Mouse (Mus musculus): ENCODE data around the gene Cdkl4. TPM values are rescaled to one million over a fixed set of nuclear protein-coding genes. Genes with fewer than 3 reads are reported as not detected.

Cdkl4 gene
- polyA plus RNA-seq, 1 experiment from 2014 or later = 0.18 TPM

DNA sequence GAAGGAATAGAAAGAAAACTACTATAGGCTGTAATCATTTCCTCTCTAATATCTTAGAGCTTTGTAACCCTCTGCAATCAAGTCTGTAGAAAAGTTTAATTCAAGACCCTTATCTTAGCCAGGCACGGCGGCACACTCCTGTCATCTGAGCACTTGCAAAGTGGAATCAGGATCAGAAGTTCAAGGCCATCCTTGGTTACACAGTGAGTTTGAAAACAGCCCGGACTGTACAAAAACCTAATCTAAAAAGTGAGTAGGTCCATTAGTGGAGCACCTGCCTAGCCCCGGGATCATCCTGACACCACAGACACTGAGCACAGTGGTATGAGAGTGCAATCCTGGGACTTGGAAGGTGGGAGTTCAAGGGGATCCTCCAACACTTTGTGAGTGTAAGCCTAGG is 84.8 kb downstream of the Cdkl4 start:
- H3K27me3 ChIP-seq = no peaks in the 10 kb centered on the region
- H3K4me3 ChIP-seq = no peak overlapping the region
- WGBS = 92% methylated on average over 4 of the region's 4 CpGs
- no peaks in the 10 kb centered on the region; the same call in 1 of the 2 replicates for H3K4me1 ChIP-seq
- ATAC-seq (ENCODE audit: insufficient number of reproducible peaks, low FRiP score, low TSS enrichment, low read depth) = no peak
- H3K9ac ChIP-seq = no peak overlapping the region
- H3K36me3 ChIP-seq = no peaks in the 10 kb centered on the region
- no peak overlapping the region for H3K27ac ChIP-seq
- no peaks in the 10 kb centered on the region for H3K9me3 ChIP-seq
- no peak overlapping the region for H3K4me2 ChIP-seq

DNA sequence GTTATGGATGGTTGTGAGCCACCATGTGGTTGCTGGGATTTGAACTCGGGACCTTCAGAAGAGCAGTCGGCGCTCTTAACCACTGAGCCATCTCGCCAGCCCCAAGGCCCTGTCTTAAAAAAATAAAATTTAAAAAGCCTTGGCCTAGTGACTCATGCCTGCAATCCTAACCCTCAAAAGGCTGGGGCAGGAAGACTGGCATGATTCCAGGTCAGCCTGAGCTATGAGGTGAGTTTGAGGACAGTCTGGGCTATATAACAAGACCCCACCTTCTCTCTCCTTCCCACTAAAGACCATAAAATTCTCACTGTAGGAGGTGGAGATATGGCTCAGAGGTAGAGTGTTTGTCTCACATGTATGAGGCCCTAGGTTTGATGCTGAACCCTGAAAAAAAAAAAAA is 85.3 kb downstream of the Cdkl4 start:
- no peak for ATAC-seq (ENCODE audit: insufficient number of reproducible peaks, low FRiP score, low TSS enrichment, low read depth)
- H3K27me3 ChIP-seq = no peaks in the 10 kb centered on the region
- WGBS = 81% methylated on average over 4 of the region's 4 CpGs
- no peaks in the 10 kb centered on the region for H3K9me3 ChIP-seq
- H3K9ac ChIP-seq = no peak overlapping the region
- no peaks in the 10 kb centered on the region for H3K36me3 ChIP-seq
- H3K4me2 ChIP-seq = no peak overlapping the region
- no peak overlapping the region for H3K27ac ChIP-seq
- no peaks in the 10 kb centered on the region; the same call in 1 of the 2 replicates for H3K4me1 ChIP-seq
- H3K4me3 ChIP-seq = no peak overlapping the region

DNA sequence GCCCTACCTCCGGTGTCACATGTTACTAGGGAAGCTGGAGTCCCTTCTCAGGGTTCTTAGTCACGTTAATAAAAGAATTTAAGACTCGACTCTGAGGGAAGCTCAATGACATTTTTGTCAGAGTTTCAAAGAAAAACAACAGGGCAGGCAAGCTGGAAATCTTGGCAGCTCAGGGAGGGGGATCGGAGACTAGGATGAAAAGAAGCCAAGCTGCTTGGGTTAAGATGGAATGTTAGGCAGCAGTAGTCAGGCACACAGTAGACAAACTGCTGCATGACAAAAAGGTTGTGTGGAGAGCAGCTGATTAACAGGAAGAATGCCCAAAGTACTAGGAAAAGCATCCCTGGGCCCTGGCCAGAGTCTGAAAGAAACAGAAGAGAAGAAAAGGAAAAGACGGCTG is 87.4 kb downstream of the Cdkl4 start:
- Histone ChIP-seq H3K9ac (no peak overlapping the region), H3K27ac (no peak overlapping the region), H3K27me3 (no peaks in the 10 kb centered on the region), H3K4me3 (no peak overlapping the region), H3K4me2 (no peak overlapping the region), H3K9me3 (no peaks in the 10 kb centered on the region), H3K4me1 (no peaks in the 10 kb centered on the region; the same call in 1 of the 2 replicates), H3K36me3 (no peaks in the 10 kb centered on the region)
- no peak for ATAC-seq (ENCODE audit: insufficient number of reproducible peaks, low FRiP score, low TSS enrichment, low read depth)
- 44% methylated on average over 5 of the region's 5 CpGs for WGBS

DNA sequence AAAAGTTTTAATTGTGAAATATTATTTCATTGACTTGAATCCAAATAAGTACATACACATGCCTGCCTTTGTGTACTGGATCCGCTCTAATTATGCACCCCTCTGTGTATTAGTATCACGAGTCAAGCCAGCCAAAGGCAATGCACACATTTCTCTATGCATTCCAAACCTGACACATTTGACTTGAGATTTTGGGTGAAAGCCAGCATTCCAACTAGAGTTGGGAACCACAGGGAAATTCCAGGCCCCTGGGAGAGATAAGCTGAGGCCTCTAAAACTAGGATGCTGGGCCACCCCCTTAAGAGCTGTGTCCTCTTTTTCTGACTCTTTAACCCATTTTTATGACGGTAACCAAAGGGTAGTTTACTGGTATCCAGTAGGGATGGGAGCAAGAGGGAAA is 88.7 kb downstream of the Cdkl4 start:
- H3K9me3 ChIP-seq = no peaks in the 10 kb centered on the region
- H3K4me1 ChIP-seq = no peaks in the 10 kb centered on the region; the same call in 1 of the 2 replicates
- H3K9ac ChIP-seq = no peak overlapping the region
- H3K27ac ChIP-seq = no peak overlapping the region; the same call in 1 of the 2 replicates
- no peaks in the 10 kb centered on the region for H3K36me3 ChIP-seq
- H3K27me3 ChIP-seq = no peaks in the 10 kb centered on the region
- 50% methylated on average over 3 of the region's 3 CpGs for WGBS
- ATAC-seq (ENCODE audit: insufficient number of reproducible peaks, low FRiP score, low TSS enrichment, low read depth) = no peak
- H3K4me2 ChIP-seq = no peak overlapping the region
- no peak overlapping the region for H3K4me3 ChIP-seq

DNA sequence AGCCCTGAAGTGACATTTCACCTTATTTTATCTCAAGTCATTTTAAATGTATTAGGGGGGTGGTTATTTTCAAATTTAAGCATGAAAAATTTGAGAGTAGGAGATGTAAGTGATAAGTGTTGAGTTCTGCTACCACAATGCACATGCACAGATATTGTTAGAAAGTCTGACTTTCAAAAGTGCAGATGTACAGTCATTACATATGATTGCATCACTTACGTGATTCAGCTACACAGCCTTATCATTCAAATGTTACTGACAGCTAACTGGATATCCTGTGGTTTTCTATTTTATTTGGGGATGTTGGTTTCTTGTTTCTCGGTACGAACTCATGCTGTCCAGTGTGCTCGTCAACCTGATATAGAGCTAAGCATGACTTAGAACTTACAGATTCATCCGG is 92.5 kb downstream of the Cdkl4 start:
- Histone ChIP-seq H3K27me3 (no peaks in the 10 kb centered on the region), H3K27ac (no peak overlapping the region), H3K4me2 (no peak overlapping the region), H3K4me1 (peaks cover 13% of the 10 kb centered on the region), H3K36me3 (no peaks in the 10 kb centered on the region), H3K9me3 (no peaks in the 10 kb centered on the region), H3K4me3 (no peak overlapping the region), H3K9ac (no peak overlapping the region)
- WGBS = 88% methylated on average over 5 of the region's 5 CpGs
- ATAC-seq (ENCODE audit: insufficient number of reproducible peaks, low FRiP score, low TSS enrichment, low read depth) = no peak

DNA sequence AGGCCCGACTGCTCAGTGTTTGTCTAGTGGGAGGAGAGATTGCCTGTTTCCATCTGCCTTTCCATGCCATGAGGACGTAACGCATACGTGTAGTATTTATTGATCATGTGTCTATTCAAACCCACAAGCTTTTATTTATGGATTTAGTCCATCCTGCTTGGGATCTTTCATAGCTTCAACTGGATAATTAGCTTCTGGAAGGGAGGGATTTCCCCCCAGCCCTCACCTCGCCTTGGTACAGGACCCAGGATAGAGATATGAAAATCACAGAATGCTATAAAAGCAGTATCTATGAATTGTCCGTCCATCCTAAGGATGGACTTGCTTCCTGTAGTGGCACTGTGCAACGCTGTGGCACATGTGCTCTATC is 96.8 kb downstream of the Cdkl4 start:
- Histone ChIP-seq H3K27ac (peak overlapping the region; percentile 96), H3K4me3 (peak overlapping the region; percentile 94), H3K9me3 (no peaks in the 10 kb centered on the region), H3K9ac (no peak overlapping the region), H3K4me2 (peak overlapping the region; percentile 70), H3K27me3 (no peaks in the 10 kb centered on the region), H3K4me1 (peaks cover 21% of the 10 kb centered on the region), H3K36me3 (0 out of 2 replicates have a peak, but pooled peaks cover 3% of the 10 kb centered on the region)
- WGBS = 46% methylated on average over 7 of the region's 7 CpGs
- no peak for ATAC-seq (ENCODE audit: insufficient number of reproducible peaks, low FRiP score, low TSS enrichment, low read depth)

DNA sequence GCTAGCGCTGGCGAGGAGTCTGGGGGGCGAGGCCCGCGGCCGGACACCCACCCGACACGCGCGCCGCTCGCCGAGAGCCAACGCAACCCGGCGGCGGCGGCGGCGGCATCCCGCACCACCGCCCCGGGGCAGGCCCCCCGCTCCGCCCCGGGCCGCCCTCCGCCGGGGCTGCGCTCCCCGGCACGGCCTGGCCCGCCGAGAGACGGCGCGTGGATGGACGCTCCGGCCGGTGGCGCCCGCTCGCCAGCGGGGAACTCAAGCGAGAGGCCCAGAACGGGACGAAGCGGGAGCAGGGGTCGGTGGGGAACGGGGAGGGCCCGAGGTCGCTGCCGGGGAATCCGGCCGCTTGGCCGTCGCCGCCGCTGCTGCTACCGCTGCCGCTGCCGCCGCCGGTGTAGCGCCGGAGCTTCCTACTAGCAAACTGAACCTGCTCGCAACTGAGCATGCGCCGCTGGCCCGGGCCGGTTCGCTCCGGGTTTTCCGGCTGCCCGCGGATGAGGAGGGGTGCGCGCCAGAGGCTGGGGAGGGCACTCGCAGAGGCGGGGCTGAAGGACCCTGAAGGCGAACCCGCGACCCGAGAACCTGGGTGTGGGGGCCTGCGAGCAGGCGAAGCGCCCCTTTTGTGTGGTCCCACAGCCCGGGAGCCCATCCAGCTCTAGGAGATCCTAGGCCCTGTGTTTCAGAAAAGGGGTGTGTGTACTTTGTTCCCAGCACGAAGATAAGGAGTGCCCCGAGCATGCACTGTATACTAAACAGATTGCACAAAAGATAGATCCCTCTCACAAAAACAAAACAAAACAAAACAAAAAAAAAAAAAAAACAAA is 97.4 kb downstream of the Cdkl4 start, which contains the start of gene Sos1:
Sos1 (minus strand) TSS at position 423 of the 824 bp plus-strand sequence.
- Histone ChIP-seq H3K27ac (peak within 1 kb of the TSS; percentile 96), H3K9me3 (no peaks in the 10 kb centered on the region), H3K4me1 (peaks cover 21% of the 10 kb centered on the region), H3K4me3 (peak within 1 kb of the TSS; percentile 94), H3K36me3 (0 out of 2 replicates have a peak, but pooled peaks cover 3% of the 10 kb centered on the region), H3K9ac (peak within 1 kb of the TSS; percentile 93), H3K27me3 (no peaks in the 10 kb centered on the region), H3K4me2 (peak within 1 kb of the TSS; percentile 70)
- ATAC-seq (ENCODE audit: insufficient number of reproducible peaks, low FRiP score, low TSS enrichment, low read depth) = peak; percentile 85
- WGBS = under 1% methylated on average over 84 of the region's 90 CpGs

DNA sequence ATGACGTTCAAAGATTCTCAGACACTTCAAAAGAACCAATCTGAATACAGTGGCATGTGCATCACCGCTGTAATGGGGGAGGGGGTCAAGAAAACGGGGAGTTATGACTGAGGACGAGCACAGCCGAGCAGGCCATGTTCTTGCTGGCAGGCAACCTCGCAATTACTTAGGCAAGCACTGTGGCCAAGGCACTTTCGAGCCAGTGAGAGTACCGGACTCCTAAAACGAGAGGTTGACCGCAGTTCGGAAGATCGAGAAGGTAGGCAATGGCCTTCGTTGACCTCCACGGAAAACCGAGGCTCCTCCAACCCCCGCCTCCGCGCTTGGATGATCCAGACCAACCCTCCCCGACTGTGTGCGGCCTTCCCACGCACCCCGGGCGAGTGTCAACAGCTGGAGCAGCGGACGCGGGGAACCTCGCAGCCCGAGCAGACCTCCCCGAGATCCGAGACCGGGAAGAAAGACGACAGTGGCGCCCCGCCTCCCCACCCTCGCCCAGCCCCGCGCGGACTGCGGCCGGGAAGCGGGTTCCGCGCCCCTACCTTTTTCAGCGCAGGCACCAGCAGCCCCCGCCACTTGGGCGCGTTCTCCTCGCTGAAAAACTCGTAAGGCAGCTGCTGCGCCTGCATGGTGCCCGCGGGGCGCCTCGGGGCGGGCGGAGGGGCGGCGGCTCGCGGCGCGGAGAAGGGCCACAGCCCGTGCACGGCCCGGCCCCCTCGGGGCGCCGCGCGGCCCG is 98.2 kb downstream of the Cdkl4 start:
- Histone ChIP-seq H3K4me2 (peak overlapping the region; percentile 70), H3K4me1 (peaks cover 21% of the 10 kb centered on the region), H3K9me3 (no peaks in the 10 kb centered on the region), H3K36me3 (0 out of 2 replicates have a peak, but pooled peaks cover 3% of the 10 kb centered on the region), H3K27ac (peak overlapping the region; percentile 96), H3K4me3 (peak overlapping the region; percentile 94), H3K9ac (peak overlapping the region; percentile 93), H3K27me3 (no peaks in the 10 kb centered on the region)
- peak; percentile 42; the same call in 1 of the 2 replicates for ATAC-seq (ENCODE audit: insufficient number of reproducible peaks, low FRiP score, low TSS enrichment, low read depth)
- under 1% methylated on average over 71 of the region's 71 CpGs for WGBS

DNA sequence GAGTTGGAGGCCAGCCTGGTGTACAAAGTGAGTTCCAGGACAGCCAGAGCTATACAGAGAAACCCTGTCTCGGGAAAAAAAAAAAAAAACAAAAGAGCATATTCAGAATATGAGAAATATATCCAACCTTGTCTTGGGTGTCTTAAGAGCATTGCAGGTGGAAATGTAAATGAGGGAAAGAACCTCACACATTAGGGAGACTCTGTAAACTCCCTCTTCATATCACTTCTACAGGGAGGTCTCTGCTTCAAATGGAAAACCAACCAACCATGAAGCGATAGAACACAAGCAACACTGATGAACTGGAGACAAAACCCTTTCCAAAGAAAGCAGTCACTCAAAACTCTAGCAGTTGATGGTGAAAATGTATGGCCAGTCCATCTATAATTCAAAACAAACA is 99.9 kb downstream of the Cdkl4 start:
- peaks cover 16% of the 10 kb centered on the region for H3K4me1 ChIP-seq
- H3K9me3 ChIP-seq = no peaks in the 10 kb centered on the region
- no peak overlapping the region for H3K27ac ChIP-seq
- 0 out of 2 replicates have a peak, but pooled peaks cover 3% of the 10 kb centered on the region for H3K36me3 ChIP-seq
- no peak overlapping the region for H3K4me2 ChIP-seq
- no peak overlapping the region for H3K9ac ChIP-seq
- 95% methylated on average over 2 of the region's 2 CpGs for WGBS
- ATAC-seq (ENCODE audit: insufficient number of reproducible peaks, low FRiP score, low TSS enrichment, low read depth) = no peak
- no peaks in the 10 kb centered on the region for H3K27me3 ChIP-seq
- no peak overlapping the region for H3K4me3 ChIP-seq

DNA sequence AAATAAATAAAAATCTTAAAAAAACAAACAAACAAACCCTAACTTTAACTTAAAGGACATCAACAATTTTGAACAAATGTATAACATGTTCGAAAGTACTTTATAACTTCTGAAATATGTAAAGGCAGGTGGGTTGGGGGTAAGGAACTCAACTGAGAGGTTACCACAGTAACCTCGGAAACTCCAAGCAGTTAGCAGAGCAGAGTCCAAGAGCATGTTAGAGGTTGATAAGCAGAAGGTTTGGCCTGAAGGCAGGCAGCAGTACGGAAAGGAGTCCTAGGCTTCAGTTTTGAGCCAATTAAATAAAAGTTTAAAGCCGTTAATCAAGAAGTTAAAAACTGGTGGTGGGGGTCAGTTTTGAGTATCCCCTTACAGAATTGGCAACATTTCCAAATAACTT is 101.1 kb downstream of the Cdkl4 start:
- Histone ChIP-seq H3K36me3 (0 out of 2 replicates have a peak, but pooled peaks cover 3% of the 10 kb centered on the region), H3K9ac (no peak overlapping the region), H3K27ac (no peak overlapping the region), H3K4me1 (peaks cover 15% of the 10 kb centered on the region), H3K4me2 (no peak overlapping the region), H3K4me3 (no peak overlapping the region), H3K27me3 (no peaks in the 10 kb centered on the region), H3K9me3 (no peaks in the 10 kb centered on the region)
- ATAC-seq (ENCODE audit: insufficient number of reproducible peaks, low FRiP score, low TSS enrichment, low read depth) = no peak
- 81% methylated on average over 4 of the region's 4 CpGs for WGBS

Measured in limb, embryonic 15.5 days (tissue).